ENCODE assay signal across 8 mouse cellular contexts in the genomic region with DNA sequence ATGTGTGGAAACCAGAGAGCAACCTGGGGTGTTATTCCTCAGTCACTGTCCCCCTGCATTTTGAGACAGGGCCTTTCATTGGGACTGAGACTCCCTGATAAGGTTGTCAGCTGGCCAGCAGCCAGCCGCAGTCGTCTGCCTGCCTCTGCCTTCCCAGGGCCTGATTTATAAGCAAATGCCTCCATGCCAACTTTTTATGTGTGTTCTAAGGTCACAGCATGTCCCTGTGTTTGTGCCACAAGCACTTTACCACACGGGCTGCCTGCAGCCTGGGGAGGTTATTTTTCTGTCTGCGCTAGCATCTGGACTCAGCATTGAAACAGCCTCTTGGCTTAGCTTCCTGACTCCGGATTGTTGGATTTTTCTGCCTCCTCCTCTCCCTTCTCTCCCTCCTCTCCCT. TPM values are rescaled to one million over a fixed set of nuclear protein-coding genes. Genes with fewer than 3 reads are reported as not detected.
A peak's percentile ranks its signal among the peaks of the same experiment; 100 is the strongest.
DNase-seq lines count a peak whose midpoint lies in the region; ATAC-seq lines count a peak whose summit lies in the region.

No protein-coding gene starts in this region.

- no peak overlapping the region for H3K4me3 ChIP-seq in brown adipose tissue, adult 24 weeks (ENCODE audit: insufficient read depth, low read depth, low read length)
- H3K4me3 ChIP-seq in heart, embryonic 11.5 days (ENCODE audit: low read depth, low read length), result no peak overlapping the region

- no peaks in the 10 kb centered on the region for H3K36me3 ChIP-seq in heart, embryonic 11.5 days (ENCODE audit: control insufficient read depth, insufficient read depth, low read length)

- H3K4me2 ChIP-seq in heart, embryonic 11.5 days, result 0 out of 2 replicates have a peak overlapping the region, but pooled peaks have one; percentile 8

- DNase-seq in left cerebral cortex, postnatal 4 days, result peak; percentile 10
- DNase-seq in left cerebral cortex, postnatal 14 days (ENCODE audit: low spot score in 2 of 2), result no peak
- DNase-seq in kidney, postnatal 36 days, result peak; percentile 77 to 79
- DNase-seq in testis, postnatal 14 days (ENCODE audit: low spot score), result peak; percentile 59
- no peak for DNase-seq in spleen, postnatal 4 days (ENCODE audit: low spot score in 2 of 2)
- DNase-seq in retina, postnatal 1 day, result no peak

- H3K9ac ChIP-seq in heart, embryonic 11.5 days (ENCODE audit: low read depth, low read length), result peak overlapping the region; percentile 34; the same call in 1 of the 2 replicates

- 36% methylated on average over 5 of the region's 5 CpGs for WGBS in heart, embryonic 11.5 days (ENCODE audit: insufficient replicate concordance)

- H3K4me1 ChIP-seq in brown adipose tissue, adult 24 weeks (ENCODE audit: control insufficient read depth, insufficient read depth, insufficient read length, low read length), result peaks cover 29% of the 10 kb centered on the region
- H3K4me1 ChIP-seq in heart, embryonic 11.5 days (ENCODE audit: control insufficient read depth, insufficient read depth, low read length), result peaks cover 41% of the 10 kb centered on the region

- no peak for ATAC-seq in heart, embryonic 11.5 days (replicated peaks; ENCODE audit: insufficient number of reproducible peaks, low FRiP score, low TSS enrichment)

- intact Hi-C loops in left cerebral cortex, postnatal 4 days (cut with DNase I), result no loop called here
- intact Hi-C loops in left cerebral cortex, postnatal 14 days (cut with DNase I), result no loop called here

- H3K9me3 ChIP-seq in heart, embryonic 11.5 days (replicated peaks; ENCODE audit: control insufficient read depth, low read length), result no peaks in the 10 kb centered on the region

- peak overlapping the region; percentile 54 for H3K27ac ChIP-seq in brown adipose tissue, adult 24 weeks (replicated peaks; ENCODE audit: low read depth, low read length)
- H3K27ac ChIP-seq in heart, embryonic 11.5 days (ENCODE audit: low read depth, low read length), result peak overlapping the region; percentile 75

- no peaks in the 10 kb centered on the region for H3K27me3 ChIP-seq in heart, embryonic 11.5 days (ENCODE audit: control insufficient read depth, insufficient read depth, low read length)

RNA-seq across cellular contexts. Expression of a gene that starts 47.9 kb away (rescaled TPM):
- 10 to 100 TPM; 18.3 to 19.6 TPM for total RNA-seq in left cerebral cortex, postnatal 4 days (2021)
- 10 to 100 TPM; 31.5 to 36.6 TPM for total RNA-seq in left cerebral cortex, postnatal 14 days (2021)
- polyA plus RNA-seq in brown adipose tissue, adult 24 weeks (2012; ENCODE audit: insufficient read depth, insufficient read length, missing spikeins), result 18.8 and 24.2 TPM in 2 replicates
- 8.5 and 10.5 TPM in 2 replicates for polyA plus RNA-seq in heart, embryonic 11.5 days (2014; fragmentation: Nextera tagmentation; extraction: Ambion mirVana)

Comparison
In these comparisons a context has a peak if more than half of its experiments do, and no peak if none do; other contexts are left out.
1. DNase-seq: peak in left cerebral cortex, postnatal 4 days (single experiment), kidney, postnatal 36 days (2 of 2) and testis, postnatal 14 days (single experiment); none in left cerebral cortex, postnatal 14 days (0 of 2), spleen, postnatal 4 days (0 of 2) and retina, postnatal 1 day (single experiment).